Mouse (Mus musculus) forebrain, embryonic 14.5 days (tissue): ENCODE data around the gene Vill. TPM values are rescaled to one million over a fixed set of nuclear protein-coding genes. Genes with fewer than 3 reads are reported as not detected.

Experiments used
- ATAC-seq: fragments of 200-750 bp; cut with Nextera tagmentation; 2 replicates; pipeline ENCODE4 v1.8.0; 2017; ENCODE audit warnings: mild to moderate bottlenecking, moderate library complexity
- DNase-seq: peaks from one replicate; pipeline ENCODE4 v3.0.0-alpha.2; 2015; ENCODE audit warnings: low spot score
- H3K27ac ChIP-seq: fragments of 300-500 bp; sonication (generic); 2 replicates; pipeline ENCODE4 v1.5.1; 2014; ENCODE audit warnings: low read depth, mild to moderate bottlenecking, control low read depth, low read length, moderate library complexity
- H3K27me3 ChIP-seq: fragments of 300-500 bp; sonication (generic); replicated peaks from 2 replicates; pipeline ENCODE4 v1.6.1; 2014; ENCODE audit warnings: low read length, control low read depth, mixed read lengths; ENCODE audit not compliant: control insufficient read depth, insufficient read depth
- H3K36me3 ChIP-seq: fragments of 300-500 bp; sonication (generic); 2 replicates; pipeline ENCODE4 v1.6.1; 2014; ENCODE audit warnings: low read length, control low read depth; ENCODE audit not compliant: control insufficient read depth, insufficient read depth
- H3K4me1 ChIP-seq: fragments of 300-500 bp; sonication (generic); 2 replicates; pipeline ENCODE4 v1.6.1; 2014; ENCODE audit warnings: antibody characterized with exemption, low read length, control low read depth; ENCODE audit not compliant: control insufficient read depth, insufficient read depth
- H3K4me2 ChIP-seq: fragments of 300-500 bp; sonication (generic); 2 replicates; pipeline ENCODE4 v1.6.1; 2014; ENCODE audit warnings: mild to moderate bottlenecking, control low read depth, low read length
- H3K4me3 ChIP-seq: fragments of 300-500 bp; sonication (generic); 2 replicates; pipeline ENCODE4 v1.5.1; 2014; ENCODE audit warnings: low read depth, low read length, control low read depth
- H3K9ac ChIP-seq: fragments of 300-500 bp; sonication (generic); 2 replicates; pipeline ENCODE4 v1.6.1; 2014; ENCODE audit warnings: mild to moderate bottlenecking, low read length, control low read depth, moderate library complexity
- H3K9me3 ChIP-seq: fragments of 300-500 bp; sonication (generic); replicated peaks from 2 replicates; pipeline ENCODE4 v1.6.1; 2016; ENCODE audit warnings: low read length, control low read depth, mixed read lengths; ENCODE audit not compliant: control insufficient read depth
- WGBS: fragments of 180-500 bp; shearing (Covaris S2); extraction: QIAGEN DNeasy Blood & Tissue Kit; methylation state at CpG from one replicate; pipeline ENCODE4 v1.1.7; 2014; 5-methylcytosine and 5-hydroxymethylcytosine counted together
- polyA plus RNA-seq: library from polyadenylated mRNA; unstranded; fragments of >200 nt; fragmentation: Nextera tagmentation; extraction: Ambion mirVana; gene quantifications from 2 replicates; pipeline ENCODE4 v1.2.1, GENCODE M21; 2014

Vill gene
- polyA plus RNA-seq, 1 experiment from 2014 or later: 4.0 TPM

- Histone ChIP-seq H3K27me3 (no peaks in the 10 kb centered on the region), H3K9me3 (no peaks in the 10 kb centered on the region), H3K36me3 (peaks cover 6% of the 10 kb centered on the region; the same call in 1 of the 2 replicates), H3K4me1 (no peaks in the 10 kb centered on the region), H3K4me3 (no peak overlapping the region), H3K9ac (no peak overlapping the region), H3K4me2 (no peak overlapping the region), H3K27ac (no peak overlapping the region)
- no peak for ATAC-seq
- WGBS: 76% methylated on average over 7 of the region's 7 CpGs
- DNase-seq: no peak
Observed at GRCm38 (mm10) chr9:119021731-119022130, 30.8 kb upstream of the Vill start.

DNA sequence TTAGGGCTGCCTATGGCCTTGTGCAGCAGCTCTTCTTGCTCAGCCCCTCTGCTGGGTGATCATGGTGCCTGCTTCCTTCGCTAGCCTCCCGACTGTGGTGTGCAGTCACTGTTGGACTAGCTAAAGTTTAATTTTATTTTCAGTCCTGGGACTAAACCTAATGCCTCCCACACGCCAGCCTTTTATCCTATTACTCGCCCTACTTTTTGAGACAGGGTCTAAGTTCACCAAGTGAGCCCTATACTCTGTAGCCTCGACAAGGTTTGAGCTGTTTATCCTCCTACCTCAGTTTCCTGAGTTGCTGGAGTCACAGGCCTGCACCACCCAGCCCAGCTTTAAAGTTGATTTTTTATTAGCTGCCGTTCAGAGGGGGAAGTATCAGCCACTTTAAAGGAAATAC lies 27.3 kb upstream of the Vill start:
- ATAC-seq (no peak), DNase-seq (no peak)
- no peak overlapping the region for H3K4me3 ChIP-seq
- no peaks in the 10 kb centered on the region for H3K9me3 ChIP-seq
- no peak overlapping the region for H3K4me2 ChIP-seq
- H3K36me3 ChIP-seq: no peaks in the 10 kb centered on the region
- no peak overlapping the region for H3K9ac ChIP-seq
- no peaks in the 10 kb centered on the region for H3K27me3 ChIP-seq
- WGBS: 87% methylated on average over 6 of the region's 6 CpGs
- no peaks in the 10 kb centered on the region for H3K4me1 ChIP-seq
- no peak overlapping the region for H3K27ac ChIP-seq

- WGBS: 82% methylated on average over 7 of the region's 7 CpGs
- Histone ChIP-seq H3K4me2 (no peak overlapping the region), H3K4me3 (no peak overlapping the region), H3K27ac (no peak overlapping the region), H3K27me3 (no peaks in the 10 kb centered on the region), H3K36me3 (no peaks in the 10 kb centered on the region), H3K4me1 (no peaks in the 10 kb centered on the region), H3K9me3 (no peaks in the 10 kb centered on the region), H3K9ac (no peak overlapping the region)
- ATAC-seq (no peak), DNase-seq (no peak)
Observed at GRCm38 (mm10) chr9:119025832-119026331, 26.7 kb upstream of the Vill start.

GRCm38 (mm10) chr9:119027337-119027736 lies 25.2 kb upstream of the Vill start:
- Histone ChIP-seq H3K4me2 (no peak overlapping the region), H3K36me3 (no peaks in the 10 kb centered on the region), H3K27ac (no peak overlapping the region), H3K9me3 (no peaks in the 10 kb centered on the region), H3K27me3 (no peaks in the 10 kb centered on the region), H3K4me3 (no peak overlapping the region), H3K9ac (no peak overlapping the region), H3K4me1 (peaks cover 5% of the 10 kb centered on the region)
- no peak for ATAC-seq
- no peak for DNase-seq
- 86% methylated on average over 7 of the region's 7 CpGs for WGBS

GRCm38 (mm10) chr9:119028226-119029195 lies 24.1 kb upstream of the Vill start:
- no peaks in the 10 kb centered on the region for H3K36me3 ChIP-seq
- H3K4me2 ChIP-seq: no peak overlapping the region
- ATAC-seq (no peak), DNase-seq (no peak)
- H3K4me1 ChIP-seq: peaks cover 17% of the 10 kb centered on the region
- no peak overlapping the region for H3K4me3 ChIP-seq
- WGBS: 95% methylated on average over 27 of the region's 27 CpGs
- no peak overlapping the region for H3K9ac ChIP-seq
- no peak overlapping the region for H3K27ac ChIP-seq
- H3K9me3 ChIP-seq: no peaks in the 10 kb centered on the region
- no peaks in the 10 kb centered on the region for H3K27me3 ChIP-seq

- H3K36me3 ChIP-seq: no peaks in the 10 kb centered on the region
- no peaks in the 10 kb centered on the region for H3K9me3 ChIP-seq
- peaks cover 27% of the 10 kb centered on the region for H3K4me1 ChIP-seq
- H3K9ac ChIP-seq: no peak overlapping the region
- no peak overlapping the region for H3K27ac ChIP-seq
- no peaks in the 10 kb centered on the region for H3K27me3 ChIP-seq
- ATAC-seq (peak; percentile 40), DNase-seq (peak; percentile 66)
- H3K4me3 ChIP-seq: no peak overlapping the region
- H3K4me2 ChIP-seq: no peak overlapping the region
- 50% methylated on average over 7 of the region's 7 CpGs for WGBS
Observed at GRCm38 (mm10) chr9:119029568-119029967, 23.0 kb upstream of the Vill start.

DNA sequence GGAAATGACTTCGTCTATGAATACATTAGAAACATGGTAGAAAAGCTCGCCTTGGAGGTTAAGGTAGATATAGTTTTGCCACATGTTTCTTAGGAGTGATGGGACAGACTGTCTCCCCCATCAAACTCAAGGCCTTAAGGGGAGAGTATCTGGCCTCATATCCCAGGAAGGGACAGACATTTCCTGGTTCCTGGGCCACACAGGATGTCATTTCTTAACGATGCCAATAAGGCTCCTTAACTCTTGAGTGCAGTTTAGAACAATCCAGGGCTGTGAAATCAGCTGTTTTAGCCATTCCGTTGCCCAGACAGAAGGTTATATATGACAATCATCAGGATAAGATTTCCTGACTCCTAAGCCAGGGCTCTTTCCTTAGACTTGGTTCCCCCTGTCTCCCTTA lies 21.5 kb upstream of the Vill start:
- Histone ChIP-seq H3K4me1 (peaks cover 35% of the 10 kb centered on the region), H3K4me3 (no peak overlapping the region), H3K9ac (no peak overlapping the region), H3K27me3 (no peaks in the 10 kb centered on the region), H3K9me3 (no peaks in the 10 kb centered on the region), H3K36me3 (no peaks in the 10 kb centered on the region), H3K27ac (no peak overlapping the region), H3K4me2 (no peak overlapping the region)
- WGBS: 80% methylated on average over 4 of the region's 4 CpGs
- ATAC-seq: no peak
- DNase-seq: no peak

DNA sequence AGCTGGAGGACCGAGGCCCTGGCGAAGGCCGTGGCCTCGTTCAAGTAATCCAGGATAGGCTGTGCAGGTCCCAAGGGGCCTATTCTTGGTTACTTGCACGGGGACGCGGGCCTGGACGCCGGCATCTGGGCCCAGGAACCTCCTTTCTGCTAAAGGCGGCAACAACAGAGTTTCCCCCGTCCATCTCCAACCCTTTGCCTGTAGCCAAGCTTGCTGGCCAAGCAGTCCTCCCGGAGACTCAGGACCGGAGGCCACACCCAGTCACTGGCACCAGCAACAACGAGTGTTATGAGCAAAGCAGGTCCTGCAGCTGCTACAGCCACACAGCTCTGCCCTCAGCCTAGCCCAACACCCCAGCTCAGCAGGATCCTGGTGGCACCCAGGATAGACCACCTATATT lies 20.8 kb upstream of the Vill start:
- 84% methylated on average over 14 of the region's 14 CpGs for WGBS
- H3K9me3 ChIP-seq: no peaks in the 10 kb centered on the region
- peaks cover 35% of the 10 kb centered on the region for H3K4me1 ChIP-seq
- DNase-seq (no peak), ATAC-seq (no peak)
- H3K27me3 ChIP-seq: no peaks in the 10 kb centered on the region
- no peak overlapping the region for H3K9ac ChIP-seq
- no peaks in the 10 kb centered on the region for H3K36me3 ChIP-seq
- peak overlapping the region; percentile 27; the same call in 1 of the 2 replicates for H3K27ac ChIP-seq
- no peak overlapping the region for H3K4me2 ChIP-seq
- H3K4me3 ChIP-seq: no peak overlapping the region

- Histone ChIP-seq H3K4me1 (peaks cover 35% of the 10 kb centered on the region), H3K36me3 (no peaks in the 10 kb centered on the region), H3K9me3 (no peaks in the 10 kb centered on the region), H3K4me2 (no peak overlapping the region), H3K27me3 (no peaks in the 10 kb centered on the region), H3K9ac (0 out of 2 replicates have a peak overlapping the region, but pooled peaks have one; percentile 40), H3K4me3 (no peak overlapping the region), H3K27ac (peak overlapping the region; percentile 27; the same call in 1 of the 2 replicates)
- DNase-seq: peak; percentile 16
- ATAC-seq: no peak
- 24% methylated on average over 9 of the region's 9 CpGs for WGBS
Observed at GRCm38 (mm10) chr9:119032538-119032937, 20.0 kb upstream of the Vill start.
